Mouse (Mus musculus): ENCODE results near the gene Atxn7l1.
"Not testable (repeated sequence)": the region's sequence is repeated elsewhere in the genome, so short reads cannot be mapped to it uniquely, and the experiment has no call there.

The Atxn7l1 gene

GRCm38 (mm10) chr12:33153131-33153530 is 5.6 kb downstream of the Atxn7l1 start:
- no peak for DNase-seq (ENCODE audit: low spot score in 2 of 2)

- no peak for DNase-seq (ENCODE audit: low spot score in 2 of 2)
Measured at GRCm38 (mm10) chr12:33153850-33154249, 6.4 kb downstream of the Atxn7l1 start.

DNA sequence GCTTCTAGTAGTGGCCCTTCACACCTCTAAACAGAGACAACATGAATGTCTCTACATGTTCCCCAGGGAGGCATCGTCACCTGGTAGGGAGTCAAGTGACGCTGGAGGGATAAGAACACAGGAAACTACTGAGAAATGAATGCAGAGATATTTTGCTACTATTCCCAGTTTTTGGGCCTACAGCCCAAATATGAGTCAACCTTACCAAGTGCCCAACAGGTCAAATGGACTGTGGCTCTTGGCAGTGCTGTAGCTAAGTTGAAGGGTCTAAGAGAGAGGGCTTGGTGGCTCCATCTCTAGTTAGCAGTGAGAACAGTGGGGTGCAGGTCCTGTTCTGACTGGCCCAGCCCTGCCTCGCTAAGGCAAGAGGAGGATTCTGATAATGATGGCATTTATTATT is 7.2 kb downstream of the Atxn7l1 start:
- DNase-seq (ENCODE audit: low spot score in 2 of 2): no peak

- DNase-seq (ENCODE audit: low spot score in 2 of 2): peak in 1 of 2 experiments; percentile 24
Measured at GRCm38 (mm10) chr12:33156334-33157018, 9.0 kb downstream of the Atxn7l1 start.

- DNase-seq (ENCODE audit: low spot score in 2 of 2): no peak
Measured at GRCm38 (mm10) chr12:33158256-33158655, 10.8 kb downstream of the Atxn7l1 start.

- DNase-seq (ENCODE audit: low spot score in 2 of 2): no peak
Measured at GRCm38 (mm10) chr12:33160406-33160805, 12.9 kb downstream of the Atxn7l1 start.

DNA sequence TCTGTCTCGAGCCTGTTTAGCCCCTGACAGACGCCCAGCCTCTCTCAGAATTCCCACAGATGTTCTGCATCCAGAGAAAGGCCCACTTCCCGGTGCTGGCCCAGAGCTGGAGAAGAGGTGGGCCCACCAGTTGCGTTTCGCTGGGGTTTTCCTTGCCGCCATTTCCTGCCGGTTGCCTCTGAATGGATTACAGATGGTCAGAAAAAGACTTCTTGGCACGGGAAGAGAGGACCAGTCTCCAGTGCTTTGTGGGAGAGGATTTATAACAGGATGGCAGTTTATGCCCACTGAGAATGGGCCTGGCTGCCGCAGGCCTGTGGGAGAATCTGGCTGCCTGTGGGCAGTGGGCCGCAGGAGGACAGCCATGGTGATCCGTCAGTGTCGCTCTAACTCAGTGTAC is 15.0 kb downstream of the Atxn7l1 start:
- no peak for DNase-seq (ENCODE audit: low spot score in 2 of 2)

GRCm38 (mm10) chr12:33164019-33164418 is 16.5 kb downstream of the Atxn7l1 start:
- not testable (repeated sequence) for DNase-seq (ENCODE audit: low spot score in 2 of 2)

GRCm38 (mm10) chr12:33166712-33167111 is 19.2 kb downstream of the Atxn7l1 start:
- DNase-seq (ENCODE audit: low spot score in 2 of 2): no peak

DNA sequence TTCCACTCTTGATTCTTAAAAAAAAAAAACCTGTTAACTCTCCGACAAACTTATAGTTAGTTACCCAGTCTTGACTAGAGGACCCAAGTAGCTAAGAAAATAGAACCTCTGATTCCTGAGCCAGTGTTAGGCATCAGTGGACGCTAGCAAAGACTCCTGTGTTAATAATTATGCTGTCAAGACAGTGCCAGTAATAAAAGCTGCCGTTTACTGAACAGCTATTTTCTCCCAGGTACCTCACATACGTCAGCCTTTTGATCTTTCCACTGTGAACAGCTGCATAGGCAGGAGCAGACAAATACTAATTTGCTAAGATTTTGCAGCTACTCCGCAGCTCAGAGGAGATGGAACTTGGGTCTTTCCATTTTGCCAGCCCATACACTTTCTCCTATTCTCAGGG is 20.1 kb downstream of the Atxn7l1 start:
- DNase-seq (ENCODE audit: low spot score in 2 of 2): no peak

- no peak for DNase-seq (ENCODE audit: low spot score in 2 of 2)
Measured at GRCm38 (mm10) chr12:33168491-33168890, 21.0 kb downstream of the Atxn7l1 start.

DNA sequence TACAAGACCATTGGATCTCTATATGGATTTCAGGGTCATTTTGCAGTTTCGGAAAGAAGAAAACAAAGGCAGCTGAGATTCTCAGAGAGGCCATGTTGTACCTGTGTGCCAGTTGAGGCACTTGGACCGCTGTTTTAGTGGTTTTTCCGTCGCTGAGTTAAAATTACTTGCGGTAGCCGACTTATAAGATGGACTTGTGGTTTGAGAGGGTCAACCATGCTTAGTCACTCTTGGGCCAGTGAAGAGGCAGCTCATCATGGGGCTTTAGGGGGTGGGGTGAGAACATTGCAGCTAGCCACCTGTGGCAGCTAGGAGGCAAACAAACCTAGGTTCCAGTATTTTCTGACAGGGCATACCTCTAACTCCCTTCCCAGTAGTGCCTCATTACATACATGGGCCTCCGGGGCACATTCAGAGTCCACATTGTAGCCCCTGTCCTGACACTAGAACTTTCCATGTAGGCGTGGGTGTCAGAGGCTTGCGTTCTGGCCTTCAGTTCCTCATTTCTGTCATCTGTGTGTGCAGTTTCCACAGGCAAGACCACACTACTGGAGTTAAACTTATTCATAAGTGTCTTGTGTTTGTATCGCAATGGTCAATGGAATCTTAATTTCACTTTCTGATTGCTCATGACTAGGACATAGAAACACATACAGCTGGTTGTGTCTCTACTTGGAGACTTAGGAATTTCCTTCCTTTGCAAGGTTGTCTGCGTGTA is 22.4 kb downstream of the Atxn7l1 start:
- DNase-seq (ENCODE audit: low spot score in 2 of 2): no peak

- no peak for DNase-seq (ENCODE audit: low spot score in 2 of 2)
Measured at GRCm38 (mm10) chr12:33170822-33171221, 23.3 kb downstream of the Atxn7l1 start.

GRCm38 (mm10) chr12:33172926-33173325 is 25.4 kb downstream of the Atxn7l1 start:
- no peak for DNase-seq (ENCODE audit: low spot score in 2 of 2)

- no peak for DNase-seq (ENCODE audit: low spot score in 2 of 2)
Measured at GRCm38 (mm10) chr12:33173720-33174141, 26.2 kb downstream of the Atxn7l1 start.

DNA sequence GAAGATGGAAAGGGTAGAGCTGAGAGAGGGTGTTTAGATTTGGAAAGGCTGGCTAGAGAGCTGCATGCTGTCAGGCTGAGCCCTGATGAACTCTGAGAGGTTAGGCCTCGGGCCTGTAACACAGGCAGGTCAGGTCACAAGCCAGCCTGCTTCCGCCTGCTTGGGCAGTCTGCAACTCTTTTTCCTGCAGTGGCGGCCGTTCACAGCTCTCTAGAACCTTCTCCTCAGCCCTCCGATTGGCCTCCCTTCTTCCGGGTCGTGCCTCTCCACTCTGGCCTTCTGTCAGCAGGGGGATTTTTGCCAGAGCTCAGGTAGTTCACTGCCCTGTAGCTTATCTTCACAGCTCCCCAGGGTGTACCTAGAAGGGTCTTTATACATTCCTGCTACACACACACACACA is 26.7 kb downstream of the Atxn7l1 start:
- no peak for DNase-seq (ENCODE audit: low spot score in 2 of 2)

GRCm38 (mm10) chr12:33174675-33175357 is 27.3 kb downstream of the Atxn7l1 start:
- no peak for DNase-seq (ENCODE audit: low spot score in 2 of 2)

DNA sequence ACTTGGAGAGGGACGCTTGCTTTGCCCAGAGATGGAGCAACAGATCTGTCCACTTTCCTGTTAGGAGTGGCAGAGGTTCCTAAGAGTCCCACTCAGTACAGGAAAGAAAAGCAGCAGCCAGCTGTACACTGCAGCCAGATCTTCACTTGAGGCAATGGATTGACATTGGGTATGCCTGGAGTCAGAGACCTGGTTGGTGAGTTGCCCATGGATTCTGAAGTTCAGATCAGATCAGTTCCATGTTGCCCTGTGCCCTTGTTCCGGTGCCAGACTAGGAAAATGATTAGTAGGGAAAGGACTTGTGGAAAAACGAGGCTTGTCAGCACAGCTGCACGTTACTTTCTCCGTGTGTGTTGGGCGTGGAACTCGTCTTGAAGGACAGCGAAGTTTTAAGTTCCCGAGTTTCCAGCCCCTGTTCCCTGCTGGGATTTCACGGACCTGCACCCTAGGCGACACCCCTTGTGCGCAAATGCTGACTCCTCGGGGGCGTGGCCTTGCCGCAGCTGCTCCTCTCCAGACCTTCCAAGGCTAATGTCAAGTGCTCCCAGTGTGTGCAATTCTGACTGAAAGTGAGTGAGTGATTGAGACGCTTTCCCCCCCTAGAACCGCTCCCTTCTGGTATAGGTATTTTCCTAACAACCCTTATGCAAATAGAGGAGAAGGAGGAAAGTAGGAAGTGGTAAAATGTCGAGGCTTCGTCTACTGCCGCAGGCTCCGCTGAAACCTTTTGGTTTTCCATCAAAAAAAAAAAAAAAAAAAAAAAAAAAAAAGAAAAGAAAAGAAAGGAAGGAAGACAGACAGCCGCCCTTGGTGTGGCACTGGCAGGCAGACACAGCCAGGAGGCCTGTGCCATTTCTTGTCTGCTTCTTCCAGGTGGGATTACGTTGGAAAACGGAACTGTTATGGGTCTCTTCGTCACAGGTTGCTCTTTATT is 28.4 kb downstream of the Atxn7l1 start:
- DNase-seq (ENCODE audit: low spot score in 2 of 2): no peak

DNA sequence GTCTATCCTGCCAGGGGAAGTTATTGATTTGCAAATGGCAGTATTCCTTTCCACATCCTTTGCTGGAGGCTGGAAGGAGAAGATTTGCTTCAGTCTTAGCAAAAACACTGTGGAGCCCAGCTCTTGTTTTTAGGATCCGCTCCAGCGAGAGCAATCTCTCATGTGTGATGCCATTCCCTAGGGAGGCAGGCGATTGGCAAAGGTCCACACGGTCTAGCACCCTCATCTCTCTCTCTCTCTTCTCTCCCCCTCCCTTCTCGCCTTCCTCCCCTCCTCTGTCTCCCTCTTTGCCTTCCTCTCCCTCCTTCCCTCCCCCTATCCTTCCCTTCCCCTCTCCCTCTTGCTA is 29.0 kb downstream of the Atxn7l1 start:
- DNase-seq (ENCODE audit: low spot score in 2 of 2): no peak

DNA sequence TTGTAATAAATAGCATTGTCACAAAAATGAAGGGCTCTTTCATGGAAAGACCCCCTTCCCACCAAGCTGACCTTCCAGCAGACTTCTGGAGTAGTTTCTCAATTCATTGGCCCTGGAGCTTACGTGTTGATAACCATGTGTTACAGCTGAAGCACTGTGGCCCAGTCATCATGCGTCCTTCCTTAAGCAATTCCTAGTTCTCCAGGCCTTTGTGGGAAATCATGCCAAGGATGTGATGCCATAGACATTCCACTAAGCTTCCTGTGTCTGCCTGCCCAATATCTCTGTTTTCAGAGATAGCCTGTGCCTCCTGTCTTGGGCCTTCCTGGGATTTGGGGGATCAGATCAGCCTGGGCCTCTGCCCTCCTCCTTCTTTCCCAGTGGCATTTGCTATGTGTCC is 32.9 kb downstream of the Atxn7l1 start:
- no peak for DNase-seq (ENCODE audit: low spot score in 2 of 2)

DNA sequence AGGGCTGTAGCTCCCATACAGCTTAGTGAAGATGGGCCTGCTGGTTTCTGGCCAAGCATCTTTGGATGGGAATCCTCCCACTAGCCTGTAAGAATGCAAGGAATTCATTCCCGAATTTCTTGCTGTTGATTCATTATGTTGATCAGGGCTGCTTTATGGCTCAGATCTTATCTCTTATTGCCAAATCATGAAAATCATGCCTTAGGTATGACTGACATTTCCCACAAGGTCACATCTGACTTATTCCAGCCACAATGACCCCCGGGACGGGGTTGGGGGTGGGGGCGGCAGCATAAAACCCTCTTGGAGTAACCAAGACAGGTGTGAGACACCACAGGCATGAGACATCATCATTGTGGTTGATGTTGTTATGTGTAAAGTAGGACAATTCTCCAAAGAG is 34.4 kb downstream of the Atxn7l1 start:
- DNase-seq (ENCODE audit: low spot score in 2 of 2): no peak
